Mouse (Mus musculus): ENCODE measurements around the gene Ptprg. TPM values are rescaled to one million over a fixed set of nuclear protein-coding genes. Genes with fewer than 3 reads are reported as not detected.
A peak's percentile ranks its signal among the peaks of the same experiment; 100 is the strongest.
"Not testable (repeated sequence)": the region's sequence is repeated elsewhere in the genome, so short reads cannot be mapped to it uniquely, and the experiment has no call there.

Gene Ptprg
- total RNA-seq, 2 experiments from 2014 or later, result 44.9 to 51.5 TPM

DNA sequence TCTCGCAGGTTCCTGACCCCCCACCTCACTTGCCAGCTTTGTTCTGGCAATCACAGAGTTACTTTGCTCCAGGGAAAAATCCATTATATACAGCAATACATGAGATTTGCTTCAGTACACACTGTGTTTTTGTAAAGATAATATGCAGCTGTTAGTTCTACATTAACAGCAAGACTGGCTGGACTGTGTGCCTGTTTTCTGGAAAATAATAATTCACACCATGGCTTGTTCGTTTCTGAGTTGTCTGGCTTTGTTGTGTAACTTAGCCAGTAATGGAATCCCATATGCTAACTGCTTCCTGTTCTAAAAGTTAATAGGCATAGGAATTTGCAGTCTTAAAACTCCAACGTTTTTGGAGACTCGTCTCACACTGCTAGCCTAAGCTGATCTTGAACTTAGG lies 635.0 kb downstream of the Ptprg start:
- no peak for DNase-seq (ENCODE audit: low spot score in 2 of 2)

DNA sequence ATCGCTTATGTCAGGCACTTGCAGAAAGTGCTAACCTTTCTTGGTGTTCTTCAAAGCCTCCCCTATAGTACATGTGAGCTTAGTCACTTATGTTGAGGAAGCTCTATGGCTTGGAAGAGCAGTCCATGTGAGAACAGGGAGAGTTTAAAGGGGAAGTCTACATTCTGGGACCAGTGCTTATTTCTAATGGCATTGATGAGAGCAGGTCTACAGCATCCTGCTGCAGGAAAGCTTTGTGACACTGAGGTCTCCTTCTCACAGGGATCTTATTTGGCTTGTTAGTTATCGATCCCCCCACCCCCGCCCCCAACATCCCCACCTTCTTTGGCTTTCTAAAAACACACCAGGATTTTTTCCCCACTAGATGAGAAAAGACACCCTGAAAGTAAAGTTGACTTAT lies 635.9 kb downstream of the Ptprg start:
- no peak for DNase-seq (ENCODE audit: low spot score in 2 of 2)

- DNase-seq (ENCODE audit: low spot score in 2 of 2), result no peak
These were observed 636.6 kb downstream of the Ptprg start for GRCm38 (mm10) chr14:12189717-12190600.

DNA sequence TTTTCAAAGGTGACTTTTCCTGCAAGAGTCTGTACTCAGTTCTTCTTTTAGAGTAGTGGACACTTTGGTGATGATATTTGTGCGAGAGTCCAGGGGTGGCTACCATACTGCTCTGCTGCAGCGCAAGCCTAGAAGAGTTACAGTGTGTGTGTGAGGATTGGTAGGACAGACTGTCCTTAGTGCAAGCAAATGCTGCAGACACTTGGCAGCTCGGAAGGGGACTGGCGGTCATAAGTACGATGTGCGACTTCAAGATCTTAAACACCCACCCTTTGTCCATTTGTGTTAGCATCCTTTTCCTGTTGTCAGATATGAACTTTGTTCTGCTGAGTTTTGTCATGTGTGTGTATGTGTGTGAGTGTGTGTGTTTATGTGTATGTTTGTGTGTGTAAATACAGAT lies 637.7 kb downstream of the Ptprg start:
- DNase-seq (ENCODE audit: low spot score in 2 of 2), result no peak

- DNase-seq (ENCODE audit: low spot score in 2 of 2), result no peak
These were observed 645.4 kb downstream of the Ptprg start for GRCm38 (mm10) chr14:12198735-12199134.

DNA sequence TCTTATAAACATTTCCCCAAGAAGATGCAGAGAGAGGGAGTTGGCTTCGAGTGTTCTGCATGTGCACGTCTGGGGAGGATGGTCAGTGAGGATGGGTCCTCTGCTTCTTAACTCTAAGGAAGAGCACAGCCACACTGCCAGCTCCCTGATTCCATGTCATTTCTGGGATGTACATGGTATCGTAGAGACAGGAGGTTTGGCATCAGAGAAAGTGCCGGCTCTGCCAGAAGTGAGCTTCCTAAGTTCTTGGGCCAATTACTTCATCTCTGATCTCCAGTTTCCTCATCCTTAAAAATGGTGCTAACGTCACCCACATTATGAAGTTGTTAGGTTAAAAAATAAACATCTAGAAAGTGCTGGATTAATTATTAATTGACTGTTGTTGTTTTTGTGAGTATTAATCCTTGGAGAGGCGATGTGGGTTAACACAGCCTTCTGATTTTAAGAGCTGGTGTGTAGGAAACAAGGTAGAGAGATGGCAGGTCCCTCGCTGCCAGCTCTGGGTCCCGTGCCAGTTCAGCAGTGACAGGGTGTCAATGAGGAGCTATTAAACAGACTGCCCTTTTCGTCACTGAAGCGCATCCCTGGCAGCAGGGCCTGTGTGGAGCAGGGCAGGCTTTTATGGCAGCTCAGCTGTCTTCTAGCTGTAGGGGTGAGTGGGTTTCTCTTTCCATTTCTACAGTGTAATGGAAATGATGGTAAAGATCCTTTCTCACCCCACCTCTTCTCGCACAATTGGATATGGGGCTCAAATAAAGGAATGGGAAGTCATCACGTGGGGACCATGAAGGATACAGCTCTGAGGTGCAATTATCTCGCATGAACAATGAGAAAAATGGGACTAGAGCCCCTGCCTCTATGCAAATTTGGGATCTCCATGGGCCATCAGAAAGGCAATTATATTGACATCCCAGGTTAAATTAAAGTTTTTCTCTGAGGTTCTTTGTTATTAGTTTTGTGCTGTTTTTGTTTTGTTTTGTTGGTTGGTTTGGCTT lies 646.9 kb downstream of the Ptprg start:
- no peak for DNase-seq (ENCODE audit: low spot score in 2 of 2)

GRCm38 (mm10) chr14:12202214-12202613 lies 648.9 kb downstream of the Ptprg start:
- DNase-seq (ENCODE audit: low spot score in 2 of 2), result no peak

GRCm38 (mm10) chr14:12203081-12203480 lies 649.7 kb downstream of the Ptprg start:
- no peak for DNase-seq (ENCODE audit: low spot score in 2 of 2)

GRCm38 (mm10) chr14:12206138-12206537 lies 652.8 kb downstream of the Ptprg start:
- no peak for DNase-seq (ENCODE audit: low spot score in 2 of 2)

- no peak for DNase-seq (ENCODE audit: low spot score in 2 of 2)
These were observed 655.2 kb downstream of the Ptprg start for GRCm38 (mm10) chr14:12208554-12208953.

- DNase-seq (ENCODE audit: low spot score in 2 of 2), result no peak
These were observed 665.3 kb downstream of the Ptprg start for GRCm38 (mm10) chr14:12218544-12219150.

DNA sequence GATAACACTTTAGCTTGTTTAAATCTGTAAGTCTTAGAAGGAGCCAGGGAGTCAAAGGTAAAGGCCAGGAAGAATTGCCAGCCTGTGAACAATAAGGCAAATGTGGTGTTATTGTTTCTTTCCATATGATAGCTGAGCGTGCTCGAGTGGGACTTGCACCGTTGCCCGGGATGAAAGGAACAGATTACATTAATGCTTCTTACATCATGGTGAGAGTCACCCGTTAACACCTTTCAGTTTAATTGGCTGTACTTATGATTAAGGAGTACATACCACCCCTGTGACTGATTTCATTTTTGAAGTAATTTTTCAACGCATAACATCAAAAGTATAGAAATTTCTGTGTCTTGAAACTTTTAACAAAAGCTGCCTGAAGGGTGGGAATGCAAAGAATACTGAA lies 666.5 kb downstream of the Ptprg start:
- no peak for DNase-seq (ENCODE audit: low spot score in 2 of 2)

DNA sequence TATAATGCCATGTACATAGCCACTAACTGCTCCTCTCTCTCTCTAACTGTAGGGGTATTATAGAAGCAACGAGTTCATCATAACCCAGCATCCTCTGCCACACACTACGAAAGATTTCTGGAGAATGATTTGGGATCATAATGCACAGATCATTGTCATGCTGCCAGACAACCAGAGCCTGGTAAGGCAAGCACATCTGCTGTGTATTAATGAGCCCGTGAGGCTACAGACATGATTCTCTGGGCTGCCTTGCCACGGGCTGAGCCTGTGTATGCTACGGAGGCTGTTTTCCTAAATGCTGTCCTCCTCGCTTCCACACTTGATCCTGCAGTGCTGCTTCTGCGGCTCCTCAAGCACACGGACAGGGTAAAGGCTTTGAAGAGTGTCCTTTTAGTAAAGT lies 667.2 kb downstream of the Ptprg start:
- DNase-seq (ENCODE audit: low spot score in 2 of 2), result no peak

- DNase-seq (ENCODE audit: low spot score in 2 of 2), result no peak
These were observed 668.2 kb downstream of the Ptprg start for GRCm38 (mm10) chr14:12221571-12221970.

GRCm38 (mm10) chr14:12243726-12244125 lies 690.4 kb downstream of the Ptprg start:
- no peak for DNase-seq (ENCODE audit: low spot score in 2 of 2)

DNA sequence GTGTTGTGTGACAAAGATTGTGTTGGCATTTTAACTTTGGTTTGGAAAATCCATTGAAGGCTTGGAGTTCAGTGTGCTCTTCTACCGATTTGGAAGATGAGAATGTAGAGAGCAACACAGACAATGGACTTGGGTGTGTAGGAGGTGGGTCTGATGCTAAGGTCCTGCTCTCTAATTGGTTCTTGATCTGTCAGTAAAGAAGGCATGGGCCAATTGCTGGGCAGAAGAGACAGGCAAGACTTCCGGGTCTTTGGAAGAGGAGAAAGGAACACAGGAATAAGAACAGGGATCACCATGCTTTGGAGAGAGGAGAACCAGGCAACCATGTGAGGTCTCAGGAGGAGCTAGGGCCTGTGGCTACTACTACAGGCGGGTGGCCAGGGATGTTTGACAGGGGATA lies 722.7 kb downstream of the Ptprg start:
- no peak for DNase-seq (ENCODE audit: low spot score in 2 of 2)

DNA sequence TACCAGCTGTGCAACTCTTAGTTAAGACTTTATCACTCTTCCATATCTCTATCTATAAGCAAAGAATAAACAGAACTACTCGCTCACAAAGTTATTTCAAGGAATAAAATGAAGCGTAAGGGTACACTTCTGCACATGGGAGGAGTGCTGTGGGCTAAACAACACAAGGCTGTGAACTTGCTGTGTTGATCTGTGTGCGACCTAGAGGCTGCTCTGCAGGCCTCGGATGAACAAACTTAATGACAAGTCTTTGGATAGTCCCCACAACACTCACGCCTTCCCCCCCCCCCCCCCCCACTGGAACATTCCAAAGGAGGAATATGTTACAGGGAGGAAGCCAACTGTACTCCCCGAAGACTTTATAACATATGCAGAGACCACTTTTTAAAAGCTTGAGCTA lies 730.3 kb downstream of the Ptprg start, which contains the start of gene Gm49355:
TSS of gene Gm49355 (plus strand) at position 336 of the 400 bp plus-strand sequence.
- no peak for DNase-seq (ENCODE audit: low spot score in 2 of 2)

DNA sequence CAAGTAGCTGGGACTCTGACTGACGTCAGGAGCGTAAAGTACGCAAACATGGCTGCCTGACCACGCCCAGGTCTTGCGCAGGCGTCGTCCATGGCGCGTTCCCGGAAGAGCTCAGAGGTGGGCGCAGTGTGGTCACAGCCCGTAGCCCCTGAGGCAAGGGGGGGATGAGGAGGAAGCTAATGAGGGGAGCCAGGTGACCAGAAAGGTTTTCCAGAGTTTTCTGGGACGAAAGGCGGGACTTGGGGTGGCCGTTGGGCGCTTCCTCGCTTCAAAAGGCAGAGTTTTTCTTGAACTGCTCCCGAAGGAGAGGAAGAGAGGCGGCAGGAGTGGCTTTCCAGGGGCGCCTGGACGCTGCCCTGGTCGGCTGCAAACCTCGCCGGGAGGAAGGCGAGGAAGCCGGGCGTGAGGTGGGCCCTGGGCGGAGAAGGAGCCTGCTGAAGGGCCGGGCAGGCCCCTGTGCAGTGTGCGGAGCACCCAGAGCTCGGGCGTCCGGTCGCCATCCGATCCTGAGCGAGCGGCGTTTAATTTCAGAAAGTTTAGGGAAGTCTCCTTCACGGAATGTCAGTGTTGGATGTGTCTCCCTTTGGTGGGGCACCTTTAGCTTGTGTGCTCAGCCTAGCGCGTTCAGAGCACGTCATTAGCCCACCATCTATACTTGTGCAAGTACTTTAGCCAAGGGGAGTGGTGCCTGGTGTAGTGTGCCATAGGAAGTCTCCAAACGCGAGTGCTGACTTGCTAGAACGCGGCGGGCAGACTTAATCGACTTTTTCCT lies 731.0 kb downstream of the Ptprg start, which contains the start of gene 3830406C13Rik:
TSS of gene 3830406C13Rik (plus strand) at position 33 of the 772 bp plus-strand sequence.
- peak; percentile 54 to 84 for DNase-seq (ENCODE audit: low spot score in 2 of 2)

DNA sequence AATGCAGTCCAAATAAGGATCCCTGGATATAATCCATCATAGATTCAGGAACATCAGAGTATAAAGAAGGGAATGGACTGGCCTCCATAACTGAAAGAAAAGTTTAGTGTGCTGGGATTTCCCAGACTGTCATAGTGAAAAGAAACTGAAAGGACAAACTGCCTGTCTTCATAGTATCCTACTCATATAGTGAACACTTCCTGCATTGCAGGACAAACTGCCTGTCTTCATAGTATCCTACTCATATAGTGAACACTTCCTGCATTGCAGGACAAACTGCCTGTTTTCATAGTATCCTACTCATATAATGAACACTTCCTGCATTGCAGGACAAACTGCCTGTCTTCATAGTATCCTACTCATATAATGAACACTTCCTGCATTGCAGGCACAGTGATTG lies 736.4 kb downstream of the Ptprg start:
- not testable (repeated sequence) for DNase-seq (ENCODE audit: low spot score in 2 of 2)
